Mouse (Mus musculus): ENCODE measurements around the gene Serinc2. TPM values are rescaled to one million over a fixed set of nuclear protein-coding genes. Genes with fewer than 3 reads are reported as not detected.

The Serinc2 gene
- 37.7 TPM for polyA plus RNA-seq (2012; fragmentation: generic; extraction: Trizol)
- long read RNA-seq, experiment 1, transcript Serinc2-203 (10 exons, 1,881 nt) = minor isoform, 22 of 90 reads
- long read RNA-seq, experiment 1, transcript Serinc2-201 (10 exons, 1,878 nt) = major isoform, 42 of 90 reads
- long read RNA-seq, experiment 1, partial matches to known transcripts = 5 of 90 reads
- long read RNA-seq, experiment 1, other reads (novel, unspliced or antisense) = 21 of 90 reads
- long read RNA-seq, experiment 2, transcript Serinc2-201 (10 exons, 1,878 nt) = major isoform, 271 of 372 reads
- long read RNA-seq, experiment 2, transcript Serinc2-203 (10 exons, 1,881 nt) = minor isoform, 26 of 372 reads
- long read RNA-seq, experiment 2, partial matches to known transcripts = 10 of 372 reads
- long read RNA-seq, experiment 2, other reads (novel, unspliced or antisense) = 65 of 372 reads

- Histone ChIP-seq H3K79me2 (ENCODE audit: control insufficient read depth, insufficient read depth) (peaks cover 6% of the 10 kb centered on the region), H3K79me3 (ENCODE audit: low read depth) (no peaks in the 10 kb centered on the region), H3K4me3 (ENCODE audit: insufficient read depth, poor library complexity, severe bottlenecking) (no peak within 1 kb of the TSS), H3ac (ENCODE audit: control insufficient read depth, insufficient read length, low read depth) (no peak within 1 kb of the TSS), H3K36me3 (ENCODE audit: control insufficient read depth, insufficient read depth) (no peaks in the 10 kb centered on the region), H3K27me3 (ENCODE audit: control insufficient read depth, insufficient read depth, insufficient read length) (no peaks in the 10 kb centered on the region)
- TF ChIP-seq USF1 (IDR thresholded peaks at IDR 0.05; ENCODE audit: low read depth) (no peak), FOSL1 (IDR thresholded peaks at IDR 0.05; ENCODE audit: insufficient read depth, low read length, poor library complexity, severe bottlenecking) (no peak), MYOG (IDR thresholded peaks at IDR 0.05; ENCODE audit: control insufficient read depth, extremely low read depth, insufficient read length) (no peak), MYOD1 (IDR thresholded peaks at IDR 0.05; ENCODE audit: control insufficient read depth, insufficient read length, low read depth) (no peak), CTCF (IDR thresholded peaks at IDR 0.05; ENCODE audit: control insufficient read depth, insufficient read depth, insufficient read length) (no peak), CEBPB (IDR thresholded peaks at IDR 0.05; ENCODE audit: low read depth) (no peak), MAX (IDR thresholded peaks at IDR 0.05) (no peak)
Measured at GRCm38 (mm10) chr4:130279105-130279504, at the start of gene Serinc2. Gene Serinc2 (minus strand): TSS chr4:130279205.

- TF ChIP-seq MYOG (IDR thresholded peaks at IDR 0.05; ENCODE audit: control insufficient read depth, extremely low read depth, insufficient read length) (no peak), USF1 (IDR thresholded peaks at IDR 0.05; ENCODE audit: low read depth) (no peak), MYOD1 (IDR thresholded peaks at IDR 0.05; ENCODE audit: control insufficient read depth, insufficient read length, low read depth) (no peak), CTCF (IDR thresholded peaks at IDR 0.05; ENCODE audit: control insufficient read depth, insufficient read depth, insufficient read length) (no peak), MAX (IDR thresholded peaks at IDR 0.05) (no peak), CEBPB (IDR thresholded peaks at IDR 0.05; ENCODE audit: low read depth) (no peak), FOSL1 (IDR thresholded peaks at IDR 0.05; ENCODE audit: insufficient read depth, low read length, poor library complexity, severe bottlenecking) (no peak)
- no peaks in the 10 kb centered on the region for H3K27me3 ChIP-seq (ENCODE audit: control insufficient read depth, insufficient read depth, insufficient read length)
- H3K79me3 ChIP-seq (ENCODE audit: low read depth) = no peaks in the 10 kb centered on the region
- no peak overlapping the region for H3K4me3 ChIP-seq (ENCODE audit: insufficient read depth, poor library complexity, severe bottlenecking)
- no peaks in the 10 kb centered on the region for H3K79me2 ChIP-seq (ENCODE audit: control insufficient read depth, insufficient read depth)
- peaks cover 34% of the 10 kb centered on the region for H3K36me3 ChIP-seq (ENCODE audit: control insufficient read depth, insufficient read depth)
- no peak overlapping the region for H3ac ChIP-seq (ENCODE audit: control insufficient read depth, insufficient read length, low read depth)
Measured at GRCm38 (mm10) chr4:130327366-130327765, 48.4 kb upstream of the Serinc2 start.

GRCm38 (mm10) chr4:130325446-130325845 is 46.4 kb upstream of the Serinc2 start:
- Histone ChIP-seq H3K36me3 (ENCODE audit: control insufficient read depth, insufficient read depth) (peaks cover 29% of the 10 kb centered on the region), H3K4me3 (ENCODE audit: insufficient read depth, poor library complexity, severe bottlenecking) (no peak overlapping the region), H3K79me3 (ENCODE audit: low read depth) (no peaks in the 10 kb centered on the region), H3K27me3 (ENCODE audit: control insufficient read depth, insufficient read depth, insufficient read length) (no peaks in the 10 kb centered on the region), H3K79me2 (ENCODE audit: control insufficient read depth, insufficient read depth) (no peaks in the 10 kb centered on the region), H3ac (ENCODE audit: control insufficient read depth, insufficient read length, low read depth) (no peak overlapping the region)
- no peak for TF ChIP-seq USF1 (IDR thresholded peaks at IDR 0.05; ENCODE audit: low read depth)

- peaks cover 21% of the 10 kb centered on the region for H3K36me3 ChIP-seq (ENCODE audit: control insufficient read depth, insufficient read depth)
Measured at GRCm38 (mm10) chr4:130323607-130324006, 44.6 kb upstream of the Serinc2 start.

GRCm38 (mm10) chr4:130323165-130323564 is 44.2 kb upstream of the Serinc2 start:
- TF ChIP-seq CEBPB (IDR thresholded peaks at IDR 0.05; ENCODE audit: low read depth) = no peak
- no peak for TF ChIP-seq MYOD1 (IDR thresholded peaks at IDR 0.05; ENCODE audit: control insufficient read depth, insufficient read length, low read depth)
- TF ChIP-seq MAX (IDR thresholded peaks at IDR 0.05) = no peak
- TF ChIP-seq USF1 (IDR thresholded peaks at IDR 0.05; ENCODE audit: low read depth) = no peak
- no peak for TF ChIP-seq FOSL1 (IDR thresholded peaks at IDR 0.05; ENCODE audit: insufficient read depth, low read length, poor library complexity, severe bottlenecking)
- no peak for TF ChIP-seq MYOG (IDR thresholded peaks at IDR 0.05; ENCODE audit: control insufficient read depth, extremely low read depth, insufficient read length)
- no peak for TF ChIP-seq CTCF (IDR thresholded peaks at IDR 0.05; ENCODE audit: control insufficient read depth, insufficient read depth, insufficient read length)
- Histone ChIP-seq H3ac (ENCODE audit: control insufficient read depth, insufficient read length, low read depth) (no peak overlapping the region), H3K79me2 (ENCODE audit: control insufficient read depth, insufficient read depth) (no peaks in the 10 kb centered on the region), H3K79me3 (ENCODE audit: low read depth) (no peaks in the 10 kb centered on the region), H3K4me3 (ENCODE audit: insufficient read depth, poor library complexity, severe bottlenecking) (no peak overlapping the region), H3K27me3 (ENCODE audit: control insufficient read depth, insufficient read depth, insufficient read length) (no peaks in the 10 kb centered on the region), H3K36me3 (ENCODE audit: control insufficient read depth, insufficient read depth) (peaks cover 21% of the 10 kb centered on the region)

More at GRCm38 (mm10) chr4:130323607-130324006, 44.6 kb upstream of the Serinc2 start:
- TF ChIP-seq CTCF (IDR thresholded peaks at IDR 0.05; ENCODE audit: control insufficient read depth, insufficient read depth, insufficient read length) (no peak), MYOG (IDR thresholded peaks at IDR 0.05; ENCODE audit: control insufficient read depth, extremely low read depth, insufficient read length) (no peak), FOSL1 (IDR thresholded peaks at IDR 0.05; ENCODE audit: insufficient read depth, low read length, poor library complexity, severe bottlenecking) (no peak), USF1 (IDR thresholded peaks at IDR 0.05; ENCODE audit: low read depth) (no peak), MYOD1 (IDR thresholded peaks at IDR 0.05; ENCODE audit: control insufficient read depth, insufficient read length, low read depth) (no peak), MAX (IDR thresholded peaks at IDR 0.05) (no peak), CEBPB (IDR thresholded peaks at IDR 0.05; ENCODE audit: low read depth) (no peak)
- H3K79me3 ChIP-seq (ENCODE audit: low read depth) = no peaks in the 10 kb centered on the region
- H3K79me2 ChIP-seq (ENCODE audit: control insufficient read depth, insufficient read depth) = no peaks in the 10 kb centered on the region
- H3K4me3 ChIP-seq (ENCODE audit: insufficient read depth, poor library complexity, severe bottlenecking) = no peak overlapping the region
- no peak overlapping the region for H3ac ChIP-seq (ENCODE audit: control insufficient read depth, insufficient read length, low read depth)
- no peaks in the 10 kb centered on the region for H3K27me3 ChIP-seq (ENCODE audit: control insufficient read depth, insufficient read depth, insufficient read length)

Measured in C2C12 (cell line).